ENCODE assay signal across 9 mouse cellular contexts in the genomic region with DNA sequence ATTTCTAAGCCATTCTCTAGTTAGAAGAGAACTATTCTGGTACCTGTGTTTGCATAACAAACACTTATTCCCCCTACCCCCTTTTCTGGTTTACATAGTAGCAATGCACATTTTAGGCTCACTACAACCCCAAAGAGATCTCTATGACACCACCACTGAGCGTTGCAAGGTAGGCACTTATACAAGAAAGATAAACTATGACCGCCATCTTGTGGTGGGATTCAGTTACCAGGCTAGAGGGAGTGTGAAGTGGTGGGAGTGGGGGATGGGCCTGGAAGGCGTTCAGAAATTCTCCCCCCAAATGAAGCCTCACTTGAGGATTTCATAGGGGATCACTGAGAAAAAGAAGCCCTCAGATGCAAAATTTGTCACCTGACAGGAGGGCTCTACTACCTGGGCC.
DNase-seq lines count a peak whose midpoint lies in the region; ATAC-seq lines count a peak whose summit lies in the region.
"Had no signal": no experiment of that assay in that cellular context is flagged by ENCODE, and none has a peak within 500 bp of the region (broad histone marks: within the 10 kb centered on the region; RNA-seq: fewer than 3 reads in every experiment).

No protein-coding gene starts in this region.

- no peak overlapping the region for H3K9ac ChIP-seq in liver, embryonic 11.5 days (ENCODE audit: low read depth, low read length)
- no peak overlapping the region for H3K9ac ChIP-seq in hindbrain, embryonic 12.5 days
- H3K9ac ChIP-seq in midbrain, embryonic 11.5 days (ENCODE audit: low read length) = no peak overlapping the region
- H3K9ac ChIP-seq: liver, embryonic 15.5 days had no signal

- no peak for ATAC-seq in CD4-positive, CD25-positive, alpha-beta regulatory T cell, adult 4 months
- no peak for ATAC-seq in liver, embryonic 11.5 days (replicated peaks; ENCODE audit: low FRiP score)
- ATAC-seq in hindbrain, embryonic 12.5 days (ENCODE audit: low FRiP score) = 0 out of 2 replicates have a peak, but pooled peaks have one; percentile 63
- peak; percentile 76 for ATAC-seq in midbrain, embryonic 11.5 days (ENCODE audit: low FRiP score)

- no peaks in the 10 kb centered on the region for H3K36me3 ChIP-seq in liver, embryonic 11.5 days (ENCODE audit: control insufficient read depth, insufficient read depth, low read length)
- H3K36me3 ChIP-seq in hindbrain, embryonic 12.5 days = no peaks in the 10 kb centered on the region
- H3K36me3 ChIP-seq in midbrain, embryonic 11.5 days (ENCODE audit: control insufficient read depth, insufficient read depth, low read length) = no peaks in the 10 kb centered on the region
- H3K36me3 ChIP-seq: liver, embryonic 15.5 days had no signal

- H3K4me2 ChIP-seq in liver, embryonic 11.5 days = no peak overlapping the region
- H3K4me2 ChIP-seq in hindbrain, embryonic 12.5 days (replicated peaks) = no peak overlapping the region
- no peak overlapping the region for H3K4me2 ChIP-seq in midbrain, embryonic 11.5 days
- H3K4me2 ChIP-seq: liver, embryonic 15.5 days had no signal

- no peak overlapping the region for H3K27ac ChIP-seq in liver, embryonic 11.5 days (ENCODE audit: low read depth, low read length)
- H3K27ac ChIP-seq in hindbrain, embryonic 12.5 days = no peak overlapping the region
- no peak overlapping the region for H3K27ac ChIP-seq in midbrain, embryonic 11.5 days (ENCODE audit: low read depth, low read length)
- H3K27ac ChIP-seq: liver, embryonic 15.5 days had no signal

- H3K4me3 ChIP-seq in liver, embryonic 11.5 days (ENCODE audit: low read depth, low read length) = no peak overlapping the region
- H3K4me3 ChIP-seq in hindbrain, embryonic 12.5 days = no peak overlapping the region
- H3K4me3 ChIP-seq in midbrain, embryonic 11.5 days (ENCODE audit: low read depth, low read length) = no peak overlapping the region
- H3K4me3 ChIP-seq: liver, embryonic 15.5 days had no signal

- 12% methylated on average over 3 of the region's 3 CpGs for WGBS in liver, embryonic 11.5 days
- WGBS in hindbrain, embryonic 12.5 days = 24% methylated on average over 3 of the region's 3 CpGs
- 29% methylated on average over 3 of the region's 3 CpGs for WGBS in midbrain, embryonic 11.5 days

- H3K4me1 ChIP-seq in liver, embryonic 11.5 days (replicated peaks; ENCODE audit: control insufficient read depth, insufficient read depth, low read length) = no peaks in the 10 kb centered on the region
- H3K4me1 ChIP-seq in hindbrain, embryonic 12.5 days = 0 out of 2 replicates have a peak, but pooled peaks cover 5% of the 10 kb centered on the region
- H3K4me1 ChIP-seq in midbrain, embryonic 11.5 days (ENCODE audit: control insufficient read depth, insufficient read depth, low read length) = no peaks in the 10 kb centered on the region
- H3K4me1 ChIP-seq: liver, embryonic 15.5 days had no signal

- no peaks in the 10 kb centered on the region for H3K9me3 ChIP-seq in liver, embryonic 11.5 days (ENCODE audit: control insufficient read depth, low read length)
- no peaks in the 10 kb centered on the region for H3K9me3 ChIP-seq in hindbrain, embryonic 12.5 days (replicated peaks)
- H3K9me3 ChIP-seq in midbrain, embryonic 11.5 days (ENCODE audit: control insufficient read depth, low read length) = no peaks in the 10 kb centered on the region
- H3K9me3 ChIP-seq: liver, embryonic 15.5 days had no signal

- peak; percentile 16 for DNase-seq in CD4-positive, CD25-positive, alpha-beta regulatory T cell, adult 2 months (ENCODE audit: low read depth, low spot score)
- peak; percentile 20 for DNase-seq in liver
- no peak for DNase-seq in liver, embryonic 11.5 days (ENCODE audit: low spot score)
- peak; percentile 85 for DNase-seq in midbrain, embryonic 11.5 days (ENCODE audit: low spot score, missing footprints)
- DNase-seq in T-cell, adult 2 months (ENCODE audit: low spot score) = no peak
- DNase-seq in adrenal gland, postnatal 10 days = no peak

- H3K27me3 ChIP-seq in liver, embryonic 11.5 days (replicated peaks; ENCODE audit: control insufficient read depth, insufficient read depth, low read length) = no peaks in the 10 kb centered on the region
- peaks cover 4% of the 10 kb centered on the region; the same call in 1 of the 2 replicates for H3K27me3 ChIP-seq in hindbrain, embryonic 12.5 days
- no peaks in the 10 kb centered on the region for H3K27me3 ChIP-seq in midbrain, embryonic 11.5 days (ENCODE audit: control insufficient read depth, insufficient read depth, low read length)
- H3K27me3 ChIP-seq: liver, embryonic 15.5 days had no signal

Comparison
In these comparisons a context has a peak if more than half of its experiments do, and no peak if none do; other contexts are left out.
1. DNase-seq: peak in CD4-positive, CD25-positive, alpha-beta regulatory T cell, adult 2 months (single experiment), liver (single experiment) and midbrain, embryonic 11.5 days (single experiment); none in liver, embryonic 11.5 days (single experiment), T-cell, adult 2 months (single experiment) and adrenal gland, postnatal 10 days (single experiment).
2. ATAC-seq: peak in hindbrain, embryonic 12.5 days (single experiment) and midbrain, embryonic 11.5 days (single experiment); none in CD4-positive, CD25-positive, alpha-beta regulatory T cell, adult 4 months (single experiment) and liver, embryonic 11.5 days (single experiment).